Mouse (Mus musculus): ENCODE data around the gene Sik1. TPM values are rescaled to one million over a fixed set of nuclear protein-coding genes. Genes with fewer than 3 reads are reported as not detected.

Sik1 gene
- polyA plus RNA-seq, 1 experiment: 25.7 TPM

- no peak overlapping the region for H3K27ac ChIP-seq (ENCODE audit: insufficient read depth, low read depth, low read length)
- H3K4me3 ChIP-seq (ENCODE audit: insufficient read depth, low read length): no peak overlapping the region
- TF ChIP-seq CTCF (IDR thresholded peaks at IDR 0.05; ENCODE audit: low read depth, low read length): no peak
- TF ChIP-seq POLR2A (IDR thresholded peaks at IDR 0.05; ENCODE audit: borderline replicate concordance, low read depth, low read length): no peak
- peaks cover 10% of the 10 kb centered on the region for H3K4me1 ChIP-seq (ENCODE audit: control insufficient read depth, insufficient read depth, low read length)
Measured at GRCm38 (mm10) chr17:31857903-31858426, 2.4 kb upstream of the Sik1 start.

- Histone ChIP-seq H3K27ac (ENCODE audit: insufficient read depth, low read depth, low read length) (no peak overlapping the region), H3K4me1 (ENCODE audit: control insufficient read depth, insufficient read depth, low read length) (peaks cover 16% of the 10 kb centered on the region), H3K4me3 (ENCODE audit: insufficient read depth, low read length) (no peak overlapping the region)
- TF ChIP-seq POLR2A (IDR thresholded peaks at IDR 0.05; ENCODE audit: borderline replicate concordance, low read depth, low read length): no peak
- TF ChIP-seq CTCF (IDR thresholded peaks at IDR 0.05; ENCODE audit: low read depth, low read length): no peak
Measured at GRCm38 (mm10) chr17:31857251-31857650, 1.6 kb upstream of the Sik1 start.

- Histone ChIP-seq H3K4me3 (ENCODE audit: insufficient read depth, low read length) (no peak overlapping the region), H3K27ac (ENCODE audit: insufficient read depth, low read depth, low read length) (no peak overlapping the region), H3K4me1 (ENCODE audit: control insufficient read depth, insufficient read depth, low read length) (peaks cover 16% of the 10 kb centered on the region)
- TF ChIP-seq POLR2A (IDR thresholded peaks at IDR 0.05; ENCODE audit: borderline replicate concordance, low read depth, low read length) (no peak), CTCF (IDR thresholded peaks at IDR 0.05; ENCODE audit: low read depth, low read length) (no peak)
Measured at GRCm38 (mm10) chr17:31856519-31857160, 1.0 kb upstream of the Sik1 start.

GRCm38 (mm10) chr17:31854770-31855596 is 621 bp downstream of the Sik1 start:
- H3K27ac ChIP-seq (ENCODE audit: insufficient read depth, low read depth, low read length): peak overlapping the region; percentile 28; the same call in 1 of the 2 replicates
- peak overlapping the region; percentile 83 for H3K4me3 ChIP-seq (ENCODE audit: insufficient read depth, low read length)
- peaks cover 16% of the 10 kb centered on the region for H3K4me1 ChIP-seq (ENCODE audit: control insufficient read depth, insufficient read depth, low read length)
- TF ChIP-seq CTCF (IDR thresholded peaks at IDR 0.05; ENCODE audit: low read depth, low read length) (no peak), POLR2A (IDR thresholded peaks at IDR 0.05; ENCODE audit: borderline replicate concordance, low read depth, low read length) (no peak)

- peak overlapping the region; percentile 58 for H3K27ac ChIP-seq (ENCODE audit: insufficient read depth, low read depth, low read length)
- TF ChIP-seq CTCF (IDR thresholded peaks at IDR 0.05; ENCODE audit: low read depth, low read length) (no peak), POLR2A (IDR thresholded peaks at IDR 0.05; ENCODE audit: borderline replicate concordance, low read depth, low read length) (no peak)
- H3K4me3 ChIP-seq (ENCODE audit: insufficient read depth, low read length): peak overlapping the region; percentile 19
- H3K4me1 ChIP-seq (ENCODE audit: control insufficient read depth, insufficient read depth, low read length): peaks cover 16% of the 10 kb centered on the region
Measured at GRCm38 (mm10) chr17:31853448-31854188, 2.0 kb downstream of the Sik1 start.

- peak overlapping the region; percentile 58 for H3K27ac ChIP-seq (ENCODE audit: insufficient read depth, low read depth, low read length)
- H3K4me1 ChIP-seq (ENCODE audit: control insufficient read depth, insufficient read depth, low read length): peaks cover 16% of the 10 kb centered on the region
- no peak for TF ChIP-seq POLR2A (IDR thresholded peaks at IDR 0.05; ENCODE audit: borderline replicate concordance, low read depth, low read length)
- TF ChIP-seq CTCF (IDR thresholded peaks at IDR 0.05; ENCODE audit: low read depth, low read length): no peak
- peak overlapping the region; percentile 19 for H3K4me3 ChIP-seq (ENCODE audit: insufficient read depth, low read length)
Measured at GRCm38 (mm10) chr17:31852782-31853447, 2.7 kb downstream of the Sik1 start.

- no peak overlapping the region for H3K4me3 ChIP-seq (ENCODE audit: insufficient read depth, low read length)
- peaks cover 16% of the 10 kb centered on the region for H3K4me1 ChIP-seq (ENCODE audit: control insufficient read depth, insufficient read depth, low read length)
- no peak overlapping the region for H3K27ac ChIP-seq (ENCODE audit: insufficient read depth, low read depth, low read length)
- TF ChIP-seq CTCF (IDR thresholded peaks at IDR 0.05; ENCODE audit: low read depth, low read length) (no peak), POLR2A (IDR thresholded peaks at IDR 0.05; ENCODE audit: borderline replicate concordance, low read depth, low read length) (no peak)
Measured at GRCm38 (mm10) chr17:31851816-31852476, 3.7 kb downstream of the Sik1 start.

- no peak for TF ChIP-seq POLR2A (IDR thresholded peaks at IDR 0.05; ENCODE audit: borderline replicate concordance, low read depth, low read length)
- no peak for TF ChIP-seq CTCF (IDR thresholded peaks at IDR 0.05; ENCODE audit: low read depth, low read length)
- peaks cover 13% of the 10 kb centered on the region for H3K4me1 ChIP-seq (ENCODE audit: control insufficient read depth, insufficient read depth, low read length)
- no peak overlapping the region for H3K27ac ChIP-seq (ENCODE audit: insufficient read depth, low read depth, low read length)
- no peak overlapping the region for H3K4me3 ChIP-seq (ENCODE audit: insufficient read depth, low read length)
Measured at GRCm38 (mm10) chr17:31850457-31850980, 5.1 kb downstream of the Sik1 start.
